Mouse (Mus musculus): Measurements from ENCODE around the gene Rtn4.

- TF ChIP-seq EP300 (IDR thresholded peaks at IDR 0.05; ENCODE audit: insufficient read depth, low read depth, low read length) (no peak), CTCF (IDR thresholded peaks at IDR 0.05; ENCODE audit: low read depth, low read length) (no peak), POLR2A (IDR thresholded peaks at IDR 0.05; ENCODE audit: insufficient read depth, low read length) (no peak)
Observed at GRCm38 (mm10) chr11:29744760-29745430, 52.1 kb downstream of the Rtn4 start.
